Mouse (Mus musculus) myocyte (in vitro differentiated cells): ENCODE data around the gene Gm47841.

Source experiments
- E2F4 ChIP-seq: IDR thresholded peaks from one replicate; pipeline ENCODE4 v1.6.1; 2011; ENCODE audit warnings: mild to moderate bottlenecking, control low read depth, moderate library complexity; ENCODE audit not compliant: insufficient read depth
- MAX ChIP-seq: IDR thresholded peaks from one replicate; pipeline ENCODE4 v1.6.1; 2011; ENCODE audit warnings: low read depth, mild to moderate bottlenecking, control low read depth
- MYOD1 ChIP-seq, 3 experiments: IDR thresholded peaks; one replicate each; pipeline ENCODE4 v1.6.1; 2011; ENCODE audit warnings: control low read depth in 2 of 3, low read depth in 2 of 3, mild to moderate bottlenecking in 2 of 3, moderate library complexity in 1 of 3; ENCODE audit not compliant: insufficient read length in 2 of 3, control insufficient read depth in 1 of 3
- MYOG ChIP-seq, 3 experiments: IDR thresholded peaks; one replicate each; pipeline ENCODE4 v1.6.1; 2011; ENCODE audit warnings: control low read depth in 2 of 3, low read depth in 2 of 3, mild to moderate bottlenecking in 2 of 3; ENCODE audit not compliant: insufficient read length in 2 of 3, control insufficient read depth in 1 of 3, insufficient read depth in 1 of 3
- POLR2A ChIP-seq: IDR thresholded peaks from one replicate; pipeline ENCODE4 v1.6.1; 2011; ENCODE audit warnings: low read depth, mild to moderate bottlenecking, control low read depth, moderate library complexity; ENCODE audit not compliant: insufficient read length
- POLR2AphosphoS2 ChIP-seq: IDR thresholded peaks from one replicate; pipeline ENCODE4 v1.6.1; 2011; ENCODE audit warnings: low read depth, control low read depth; ENCODE audit not compliant: insufficient read length
- TCF12 ChIP-seq: IDR thresholded peaks from one replicate; pipeline ENCODE4 v1.6.1; 2011; ENCODE audit warnings: mild to moderate bottlenecking, control low read depth; ENCODE audit not compliant: poor library complexity, insufficient read depth, severe bottlenecking
- USF1 ChIP-seq: IDR thresholded peaks from one replicate; pipeline ENCODE4 v1.6.1; 2011; ENCODE audit warnings: low read depth, mild to moderate bottlenecking, control low read depth, moderate library complexity

DNA sequence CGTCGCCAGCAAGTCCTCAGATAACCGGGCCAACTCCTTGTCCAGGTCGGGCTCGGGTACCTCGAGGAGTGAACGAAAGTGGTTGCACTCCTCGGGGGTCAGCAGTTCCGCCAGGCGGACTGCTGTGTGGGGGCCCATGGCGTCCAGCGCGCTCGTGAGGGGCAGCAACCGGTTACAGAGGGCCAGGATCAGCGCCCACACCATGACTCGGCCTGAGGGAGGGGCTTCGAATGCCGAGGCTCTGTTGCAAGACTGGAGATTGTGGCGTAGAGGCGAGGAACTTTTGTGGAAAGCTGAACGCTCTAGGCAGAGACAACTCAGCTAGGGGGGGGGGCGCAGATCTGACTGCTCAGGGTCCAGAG, at the start of gene Gm47841:
- TF ChIP-seq TCF12 (no peak), MYOG (IDR thresholded peaks at IDR 0.05; ENCODE audit: control insufficient read depth in 1 of 3, insufficient read depth in 1 of 3, insufficient read length in 2 of 3, low read depth in 2 of 3) (no peak), POLR2AphosphoS2 (no peak), POLR2A (no peak), USF1 (no peak), E2F4 (no peak), MYOD1 (IDR thresholded peaks at IDR 0.05; ENCODE audit: control insufficient read depth in 1 of 3, insufficient read length in 2 of 3, low read depth in 2 of 3) (no peak), MAX (no peak)
